Mouse (Mus musculus): ENCODE measurements around the gene Pilrb1.

DNA sequence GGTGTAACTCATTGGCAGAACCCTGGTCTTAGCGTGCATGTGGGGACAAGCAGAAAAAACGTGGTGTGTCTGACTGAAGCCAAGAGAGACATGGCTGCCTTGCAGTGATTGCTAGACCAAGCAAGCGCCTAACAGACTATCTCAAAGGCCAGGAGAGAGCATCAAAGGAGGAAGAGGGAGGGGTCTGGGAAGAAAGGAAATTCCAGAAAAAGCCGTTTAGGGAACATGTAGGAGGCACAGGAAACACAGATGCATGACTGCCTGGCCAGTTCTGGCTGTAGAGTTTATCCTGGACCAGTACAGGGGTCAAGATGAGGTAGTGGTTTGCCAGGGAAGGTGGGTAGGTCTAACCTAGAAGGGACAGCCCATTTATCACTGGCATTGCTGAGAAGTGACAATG is 24.4 kb downstream of the Pilrb1 start:
- no peak for TF ChIP-seq CTCF (IDR thresholded peaks at IDR 0.05; ENCODE audit: low read depth, low read length)
- TF ChIP-seq POLR2A (IDR thresholded peaks at IDR 0.05; ENCODE audit: borderline replicate concordance, low read depth, low read length): no peak
